In genomic region chr16:70313886-70314577, GRCm38 (mm10) we compare ENCODE assay signal across 8 mouse cellular contexts. TPM values are rescaled to one million over a fixed set of nuclear protein-coding genes. Genes with fewer than 3 reads are reported as not detected.
DNase-seq lines count a peak whose midpoint lies in the region; ATAC-seq lines count a peak whose summit lies in the region.

Gene Gbe1 (plus strand): TSS chr16:70313949.

- H3K27ac ChIP-seq in hindbrain, embryonic 13.5 days = peak within 1 kb of the TSS; percentile 91

- peaks cover 5% of the 10 kb centered on the region; the same call in 1 of the 2 replicates for H3K4me1 ChIP-seq in hindbrain, embryonic 13.5 days (replicated peaks)

- H3K9ac ChIP-seq in hindbrain, embryonic 13.5 days = peak within 1 kb of the TSS; percentile 89

- 0 out of 2 replicates have a peak, but pooled peaks cover 4% of the 10 kb centered on the region for H3K27me3 ChIP-seq in hindbrain, embryonic 13.5 days

- peak within 1 kb of the TSS; percentile 60 for H3K4me3 ChIP-seq in hindbrain, embryonic 13.5 days

- peak within 1 kb of the TSS; percentile 71 for H3K4me2 ChIP-seq in hindbrain, embryonic 13.5 days

- ATAC-seq in hindbrain, embryonic 13.5 days (ENCODE audit: low FRiP score) = peak; percentile 98

- under 1% methylated on average over 82 of the region's 82 CpGs for WGBS in hindbrain, embryonic 13.5 days

- no peaks in the 10 kb centered on the region for H3K36me3 ChIP-seq in hindbrain, embryonic 13.5 days

- H3K9me3 ChIP-seq in hindbrain, embryonic 13.5 days = no peaks in the 10 kb centered on the region

- peak; percentile 91 for DNase-seq in T-cell, adult 2 months (ENCODE audit: low spot score)
- DNase-seq in cerebellum, postnatal 25 days = peak; percentile 88 to 91
- DNase-seq in frontal cortex, postnatal 25 days (ENCODE audit: low spot score in 2 of 2) = peak; percentile 67 to 69
- peak; percentile 76 to 82 for DNase-seq in layer of hippocampus, postnatal 25 days (ENCODE audit: extremely low spot score in 1 of 2, low spot score in 1 of 2)
- peak; percentile 93 for DNase-seq in lung, postnatal 14 days
- peak; percentile 94 for DNase-seq in ovary, postnatal 36 days (ENCODE audit: low spot score)
- DNase-seq in thymus, postnatal 14 days = peak; percentile 93

RNA-seq across cellular contexts. Expression of gene Gbe1, which starts in this region (rescaled TPM):
- polyA plus RNA-seq in hindbrain, embryonic 13.5 days (2015; fragmentation: Nextera tagmentation; extraction: Ambion mirVana) = 11.2 and 13.7 TPM in 2 replicates
- total RNA-seq in layer of hippocampus, postnatal 25 days (2021) = 1 to 10 TPM; 7.0 to 8.8 TPM

Comparison
In these comparisons a context has a peak if more than half of its experiments do, and no peak if none do; other contexts are left out.
1. Peak in every context shown above with its lines: DNase-seq, ATAC-seq, H3K4me3 ChIP-seq and H3K27ac ChIP-seq.